Mouse (Mus musculus): ENCODE results near the gene Gdf5. TPM values are rescaled to one million over a fixed set of nuclear protein-coding genes. Genes with fewer than 3 reads are reported as not detected.
"Not testable (repeated sequence)": the region's sequence is repeated elsewhere in the genome, so short reads cannot be mapped to it uniquely, and the experiment has no call there.

Gene Gdf5
- polyA plus RNA-seq, 1 experiment from 2014 or later: 0.79 TPM

- not testable (repeated sequence) for H3K9me3 ChIP-seq (ENCODE audit: control insufficient read depth, low read length); H3K4me1 ChIP-seq (ENCODE audit: control insufficient read depth, insufficient read depth, low read length); H3K27me3 ChIP-seq (replicated peaks; ENCODE audit: control insufficient read depth, insufficient read depth, low read length); H3K4me3 ChIP-seq (ENCODE audit: low read length); H3K4me2 ChIP-seq (ENCODE audit: low read depth, low read length); H3K27ac ChIP-seq (ENCODE audit: low read length); H3K9ac ChIP-seq (ENCODE audit: low read depth, low read length); H3K36me3 ChIP-seq (ENCODE audit: control insufficient read depth, insufficient read depth, low read length); ATAC-seq
- 84% methylated on average over 6 of the region's 6 CpGs for WGBS
Measured at GRCm38 (mm10) chr2:155925213-155925612, 20.0 kb downstream of the Gdf5 start.

GRCm38 (mm10) chr2:155923143-155923542, 22.0 kb downstream of the Gdf5 start:
- H3K9me3 ChIP-seq (ENCODE audit: control insufficient read depth, low read length): no peaks in the 10 kb centered on the region
- 96% methylated on average over 7 of the region's 7 CpGs for WGBS
- no peak overlapping the region for H3K4me2 ChIP-seq (ENCODE audit: low read depth, low read length)
- no peak for ATAC-seq
- H3K36me3 ChIP-seq (ENCODE audit: control insufficient read depth, insufficient read depth, low read length): no peaks in the 10 kb centered on the region
- 0 out of 2 replicates have a peak, but pooled peaks cover 3% of the 10 kb centered on the region for H3K4me1 ChIP-seq (ENCODE audit: control insufficient read depth, insufficient read depth, low read length)
- no peak overlapping the region for H3K4me3 ChIP-seq (ENCODE audit: low read length)
- H3K27ac ChIP-seq (ENCODE audit: low read length): no peak overlapping the region
- no peak overlapping the region for H3K9ac ChIP-seq (ENCODE audit: low read depth, low read length)
- H3K27me3 ChIP-seq (replicated peaks; ENCODE audit: control insufficient read depth, insufficient read depth, low read length): no peaks in the 10 kb centered on the region

- no peak overlapping the region for H3K4me2 ChIP-seq (ENCODE audit: low read depth, low read length)
- WGBS: 92% methylated on average over 6 of the region's 6 CpGs
- ATAC-seq: no peak
- H3K9ac ChIP-seq (ENCODE audit: low read depth, low read length): no peak overlapping the region
- H3K27ac ChIP-seq (ENCODE audit: low read length): no peak overlapping the region; the same call in 1 of the 2 replicates
- H3K27me3 ChIP-seq (replicated peaks; ENCODE audit: control insufficient read depth, insufficient read depth, low read length): no peaks in the 10 kb centered on the region
- H3K4me3 ChIP-seq (ENCODE audit: low read length): no peak overlapping the region
- H3K36me3 ChIP-seq (ENCODE audit: control insufficient read depth, insufficient read depth, low read length): peaks cover 9% of the 10 kb centered on the region
- H3K4me1 ChIP-seq (ENCODE audit: control insufficient read depth, insufficient read depth, low read length): no peaks in the 10 kb centered on the region
- H3K9me3 ChIP-seq (ENCODE audit: control insufficient read depth, low read length): no peaks in the 10 kb centered on the region
Measured at GRCm38 (mm10) chr2:155914684-155915083, 30.5 kb downstream of the Gdf5 start.

GRCm38 (mm10) chr2:155903632-155904008, 41.5 kb downstream of the Gdf5 start:
- Histone ChIP-seq H3K4me2 (ENCODE audit: low read depth, low read length) (no peak overlapping the region), H3K27me3 (replicated peaks; ENCODE audit: control insufficient read depth, insufficient read depth, low read length) (no peaks in the 10 kb centered on the region), H3K4me1 (ENCODE audit: control insufficient read depth, insufficient read depth, low read length) (peaks cover 13% of the 10 kb centered on the region; the same call in 1 of the 2 replicates), H3K27ac (ENCODE audit: low read length) (no peak overlapping the region), H3K9ac (ENCODE audit: low read depth, low read length) (no peak overlapping the region), H3K36me3 (ENCODE audit: control insufficient read depth, insufficient read depth, low read length) (peaks cover 5% of the 10 kb centered on the region; the same call in 1 of the 2 replicates), H3K4me3 (ENCODE audit: low read length) (no peak overlapping the region), H3K9me3 (ENCODE audit: control insufficient read depth, low read length) (no peaks in the 10 kb centered on the region)
- 94% methylated on average over 6 of the region's 6 CpGs for WGBS
- 0 out of 2 replicates have a peak, but pooled peaks have one; percentile 28 for ATAC-seq

- Histone ChIP-seq H3K9ac (ENCODE audit: low read depth, low read length) (no peak overlapping the region), H3K27ac (ENCODE audit: low read length) (no peak overlapping the region)
Measured at GRCm38 (mm10) chr2:155902989-155903631, 42.1 kb downstream of the Gdf5 start.

GRCm38 (mm10) chr2:155895046-155895735, 50.0 kb downstream of the Gdf5 start:
- Histone ChIP-seq H3K9ac (ENCODE audit: low read depth, low read length) (no peak overlapping the region), H3K36me3 (ENCODE audit: control insufficient read depth, insufficient read depth, low read length) (no peaks in the 10 kb centered on the region), H3K4me2 (ENCODE audit: low read depth, low read length) (no peak overlapping the region), H3K9me3 (ENCODE audit: control insufficient read depth, low read length) (no peaks in the 10 kb centered on the region), H3K27ac (ENCODE audit: low read length) (no peak overlapping the region), H3K4me3 (ENCODE audit: low read length) (no peak overlapping the region), H3K4me1 (ENCODE audit: control insufficient read depth, insufficient read depth, low read length) (no peaks in the 10 kb centered on the region), H3K27me3 (replicated peaks; ENCODE audit: control insufficient read depth, insufficient read depth, low read length) (no peaks in the 10 kb centered on the region)
- 76% methylated on average over 16 of the region's 16 CpGs for WGBS
- ATAC-seq: no peak

More at GRCm38 (mm10) chr2:155902989-155903631, 42.1 kb downstream of the Gdf5 start:
- H3K4me3 ChIP-seq (ENCODE audit: low read length): no peak overlapping the region
- peaks cover 13% of the 10 kb centered on the region; the same call in 1 of the 2 replicates for H3K4me1 ChIP-seq (ENCODE audit: control insufficient read depth, insufficient read depth, low read length)
- WGBS: 72% methylated on average over 16 of the region's 16 CpGs
- ATAC-seq: peak; percentile 88
- H3K4me2 ChIP-seq (ENCODE audit: low read depth, low read length): no peak overlapping the region
- H3K36me3 ChIP-seq (ENCODE audit: control insufficient read depth, insufficient read depth, low read length): peaks cover 5% of the 10 kb centered on the region; the same call in 1 of the 2 replicates
- H3K27me3 ChIP-seq (replicated peaks; ENCODE audit: control insufficient read depth, insufficient read depth, low read length): no peaks in the 10 kb centered on the region
- H3K9me3 ChIP-seq (ENCODE audit: control insufficient read depth, low read length): no peaks in the 10 kb centered on the region

GRCm38 (mm10) chr2:155894307-155895045, 50.7 kb downstream of the Gdf5 start:
- WGBS: 68% methylated on average over 13 of the region's 13 CpGs
- H3K4me2 ChIP-seq (ENCODE audit: low read depth, low read length): no peak overlapping the region
- H3K4me3 ChIP-seq (ENCODE audit: low read length): no peak overlapping the region
- peak; percentile 48; the same call in 1 of the 2 replicates for ATAC-seq
- no peaks in the 10 kb centered on the region for H3K27me3 ChIP-seq (replicated peaks; ENCODE audit: control insufficient read depth, insufficient read depth, low read length)
- H3K9me3 ChIP-seq (ENCODE audit: control insufficient read depth, low read length): no peaks in the 10 kb centered on the region
- H3K4me1 ChIP-seq (ENCODE audit: control insufficient read depth, insufficient read depth, low read length): no peaks in the 10 kb centered on the region
- H3K36me3 ChIP-seq (ENCODE audit: control insufficient read depth, insufficient read depth, low read length): no peaks in the 10 kb centered on the region
- H3K27ac ChIP-seq (ENCODE audit: low read length): no peak overlapping the region
- H3K9ac ChIP-seq (ENCODE audit: low read depth, low read length): no peak overlapping the region

All from intestine, embryonic 16.5 days (tissue).